Mouse (Mus musculus): ENCODE data around the gene Fancc. TPM values are rescaled to one million over a fixed set of nuclear protein-coding genes. Genes with fewer than 3 reads are reported as not detected.
A peak's percentile ranks its signal among the peaks of the same experiment; 100 is the strongest.

The Fancc gene
- polyA plus RNA-seq, 1 experiment from 2014 or later = 5.2 TPM

GRCm38 (mm10) chr13:63297933-63298332, 199.1 kb downstream of the Fancc start:
- ATAC-seq (no peak), DNase-seq (no peak)
- Histone ChIP-seq H3K9ac (replicated peaks) (no peak overlapping the region), H3K27ac (ENCODE audit: low read depth) (no peak overlapping the region), H3K9me3 (ENCODE audit: low read length) (no peaks in the 10 kb centered on the region), H3K36me3 (replicated peaks; ENCODE audit: insufficient read depth, low read length) (peaks cover 54% of the 10 kb centered on the region), H3K4me1 (ENCODE audit: insufficient read depth) (peaks cover 16% of the 10 kb centered on the region), H3K27me3 (ENCODE audit: insufficient read depth, low read length) (no peaks in the 10 kb centered on the region), H3K4me2 (ENCODE audit: low read depth, low read length) (no peak overlapping the region), H3K4me3 (ENCODE audit: low read depth, low read length) (no peak overlapping the region)
- TF ChIP-seq EP300 (IDR thresholded peaks at IDR 0.05; ENCODE audit: low read depth) (no peak), CTCF (IDR thresholded peaks at IDR 0.05; ENCODE audit: low read depth) (no peak)
- WGBS (ENCODE audit: insufficient replicate concordance) = 92% methylated on average over 3 of the region's 3 CpGs

GRCm38 (mm10) chr13:63297003-63297402, 200.1 kb downstream of the Fancc start:
- TF ChIP-seq EP300 (IDR thresholded peaks at IDR 0.05; ENCODE audit: low read depth) = no peak

GRCm38 (mm10) chr13:63296300-63296699, 200.8 kb downstream of the Fancc start:
- ATAC-seq (no peak), DNase-seq (no peak)
- Histone ChIP-seq H3K36me3 (replicated peaks; ENCODE audit: insufficient read depth, low read length) (peaks cover 47% of the 10 kb centered on the region), H3K9ac (replicated peaks) (no peak overlapping the region), H3K27ac (ENCODE audit: low read depth) (no peak overlapping the region), H3K4me3 (ENCODE audit: low read depth, low read length) (no peak overlapping the region), H3K4me1 (ENCODE audit: insufficient read depth) (peaks cover 27% of the 10 kb centered on the region), H3K4me2 (ENCODE audit: low read depth, low read length) (no peak overlapping the region), H3K27me3 (ENCODE audit: insufficient read depth, low read length) (no peaks in the 10 kb centered on the region), H3K9me3 (ENCODE audit: low read length) (no peaks in the 10 kb centered on the region)
- TF ChIP-seq CTCF (IDR thresholded peaks at IDR 0.05; ENCODE audit: low read depth) = no peak
- no peak for TF ChIP-seq EP300 (IDR thresholded peaks at IDR 0.05; ENCODE audit: low read depth)
- 93% methylated on average over 11 of the region's 11 CpGs for WGBS (ENCODE audit: insufficient replicate concordance)

More at GRCm38 (mm10) chr13:63297003-63297402, 200.1 kb downstream of the Fancc start:
- no peak for ATAC-seq
- no peak for DNase-seq
- no peak overlapping the region for H3K4me2 ChIP-seq (ENCODE audit: low read depth, low read length)
- WGBS (ENCODE audit: insufficient replicate concordance) = 86% methylated on average over 2 of the region's 2 CpGs
- peaks cover 53% of the 10 kb centered on the region for H3K36me3 ChIP-seq (replicated peaks; ENCODE audit: insufficient read depth, low read length)
- H3K4me3 ChIP-seq (ENCODE audit: low read depth, low read length) = no peak overlapping the region
- H3K4me1 ChIP-seq (ENCODE audit: insufficient read depth) = peaks cover 20% of the 10 kb centered on the region
- no peaks in the 10 kb centered on the region for H3K27me3 ChIP-seq (ENCODE audit: insufficient read depth, low read length)
- H3K27ac ChIP-seq (ENCODE audit: low read depth) = no peak overlapping the region
- H3K9me3 ChIP-seq (ENCODE audit: low read length) = no peaks in the 10 kb centered on the region
- no peak overlapping the region for H3K9ac ChIP-seq (replicated peaks)

GRCm38 (mm10) chr13:63294359-63295193, 202.5 kb downstream of the Fancc start:
- no peaks in the 10 kb centered on the region for H3K27me3 ChIP-seq (ENCODE audit: insufficient read depth, low read length)
- peak overlapping the region; percentile 59 for H3K27ac ChIP-seq (ENCODE audit: low read depth)

GRCm38 (mm10) chr13:63293647-63294046, 203.4 kb downstream of the Fancc start:
- Histone ChIP-seq H3K4me3 (ENCODE audit: low read depth, low read length) (no peak overlapping the region), H3K4me1 (ENCODE audit: insufficient read depth) (peaks cover 32% of the 10 kb centered on the region), H3K9me3 (ENCODE audit: low read length) (no peaks in the 10 kb centered on the region), H3K9ac (replicated peaks) (no peak overlapping the region), H3K27ac (ENCODE audit: low read depth) (peak overlapping the region; percentile 59), H3K27me3 (ENCODE audit: insufficient read depth, low read length) (no peaks in the 10 kb centered on the region), H3K36me3 (replicated peaks; ENCODE audit: insufficient read depth, low read length) (peaks cover 34% of the 10 kb centered on the region), H3K4me2 (ENCODE audit: low read depth, low read length) (no peak overlapping the region)
- ATAC-seq (no peak), DNase-seq (no peak)
- WGBS (ENCODE audit: insufficient replicate concordance) = 77% methylated on average over 3 of the region's 3 CpGs
- no peak for TF ChIP-seq EP300 (IDR thresholded peaks at IDR 0.05; ENCODE audit: low read depth)
- TF ChIP-seq CTCF (IDR thresholded peaks at IDR 0.05; ENCODE audit: low read depth) = no peak

More at GRCm38 (mm10) chr13:63294359-63295193, 202.5 kb downstream of the Fancc start:
- ATAC-seq (peak; percentile 76), DNase-seq (peak; percentile 41)
- Histone ChIP-seq H3K36me3 (replicated peaks; ENCODE audit: insufficient read depth, low read length) (peaks cover 39% of the 10 kb centered on the region), H3K9ac (replicated peaks) (no peak overlapping the region), H3K9me3 (ENCODE audit: low read length) (no peaks in the 10 kb centered on the region), H3K4me3 (ENCODE audit: low read depth, low read length) (no peak overlapping the region), H3K4me2 (ENCODE audit: low read depth, low read length) (no peak overlapping the region), H3K4me1 (ENCODE audit: insufficient read depth) (peaks cover 32% of the 10 kb centered on the region)
- 54% methylated on average over 15 of the region's 15 CpGs for WGBS (ENCODE audit: insufficient replicate concordance)
- TF ChIP-seq CTCF (IDR thresholded peaks at IDR 0.05; ENCODE audit: low read depth) = no peak
- TF ChIP-seq EP300 (IDR thresholded peaks at IDR 0.05; ENCODE audit: low read depth) = peak; percentile 31; the same call in 1 of the 2 replicates

- WGBS (ENCODE audit: insufficient replicate concordance) = 84% methylated on average over 6 of the region's 6 CpGs
- DNase-seq (no peak), ATAC-seq (peak; percentile 19; the same call in 1 of the 2 replicates)
- Histone ChIP-seq H3K27ac (ENCODE audit: low read depth) (no peak overlapping the region), H3K4me3 (ENCODE audit: low read depth, low read length) (no peak overlapping the region), H3K9ac (replicated peaks) (no peak overlapping the region), H3K4me2 (ENCODE audit: low read depth, low read length) (no peak overlapping the region), H3K36me3 (replicated peaks; ENCODE audit: insufficient read depth, low read length) (peaks cover 26% of the 10 kb centered on the region), H3K27me3 (ENCODE audit: insufficient read depth, low read length) (no peaks in the 10 kb centered on the region), H3K9me3 (ENCODE audit: low read length) (no peaks in the 10 kb centered on the region), H3K4me1 (ENCODE audit: insufficient read depth) (peaks cover 32% of the 10 kb centered on the region)
- TF ChIP-seq EP300 (IDR thresholded peaks at IDR 0.05; ENCODE audit: low read depth) = no peak
- no peak for TF ChIP-seq CTCF (IDR thresholded peaks at IDR 0.05; ENCODE audit: low read depth)
Observed at GRCm38 (mm10) chr13:63291016-63291415, 206.1 kb downstream of the Fancc start.
